Mouse (Mus musculus): Measurements from ENCODE around the gene Pou2f3. TPM values are rescaled to one million over a fixed set of nuclear protein-coding genes. Genes with fewer than 3 reads are reported as not detected.

Pou2f3 gene
- polyA plus RNA-seq, 1 experiment from 2014 or later = not detected

DNA sequence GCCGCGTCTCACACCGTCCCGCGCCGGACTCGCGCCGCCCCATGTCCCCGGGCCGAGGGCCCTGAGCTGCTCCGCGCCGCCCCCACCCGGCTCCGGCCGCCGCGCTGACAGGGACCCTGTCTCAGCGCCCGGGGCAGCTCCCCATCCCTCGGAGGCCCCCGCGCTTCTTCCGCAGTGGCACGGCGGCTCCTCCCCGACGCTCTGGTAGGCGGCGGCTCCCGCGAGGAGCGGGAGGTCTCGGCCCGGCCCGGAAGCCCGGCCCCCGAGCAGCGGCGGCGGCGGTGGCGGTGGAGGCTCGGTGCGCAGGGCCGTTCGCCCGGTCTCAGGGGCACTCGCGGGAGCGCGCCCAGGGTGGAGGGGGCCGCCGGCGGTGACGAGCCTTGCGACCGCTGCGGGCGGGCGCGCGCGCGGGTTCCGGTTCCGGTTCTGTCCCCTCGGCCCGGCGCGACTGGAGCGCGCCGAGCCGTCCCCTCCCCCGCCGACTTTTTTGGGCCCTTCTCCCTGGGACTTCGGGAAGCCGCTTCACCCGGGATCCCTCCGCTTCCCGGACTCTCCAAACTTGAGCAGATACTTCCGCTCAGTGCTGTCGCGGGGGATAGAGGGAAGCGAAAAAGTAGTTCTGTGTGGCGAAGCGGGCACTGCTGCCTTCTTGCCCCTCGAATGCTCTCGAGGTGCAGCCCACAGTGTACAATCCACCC lies 104.4 kb downstream of the Pou2f3 start:
- Histone ChIP-seq H3K4me2 (peak overlapping the region; percentile 83), H3K4me1 (peaks cover 36% of the 10 kb centered on the region), H3K9ac (peak overlapping the region; percentile 86), H3K27ac (peak overlapping the region; percentile 91), H3K9me3 (no peaks in the 10 kb centered on the region), H3K36me3 (replicated peaks) (peaks cover 9% of the 10 kb centered on the region), H3K27me3 (no peaks in the 10 kb centered on the region), H3K4me3 (replicated peaks) (peak overlapping the region; percentile 91)
- ATAC-seq (ENCODE audit: low FRiP score) = peak; percentile 89
- WGBS = under 1% methylated on average over 57 of the region's 91 CpGs

DNA sequence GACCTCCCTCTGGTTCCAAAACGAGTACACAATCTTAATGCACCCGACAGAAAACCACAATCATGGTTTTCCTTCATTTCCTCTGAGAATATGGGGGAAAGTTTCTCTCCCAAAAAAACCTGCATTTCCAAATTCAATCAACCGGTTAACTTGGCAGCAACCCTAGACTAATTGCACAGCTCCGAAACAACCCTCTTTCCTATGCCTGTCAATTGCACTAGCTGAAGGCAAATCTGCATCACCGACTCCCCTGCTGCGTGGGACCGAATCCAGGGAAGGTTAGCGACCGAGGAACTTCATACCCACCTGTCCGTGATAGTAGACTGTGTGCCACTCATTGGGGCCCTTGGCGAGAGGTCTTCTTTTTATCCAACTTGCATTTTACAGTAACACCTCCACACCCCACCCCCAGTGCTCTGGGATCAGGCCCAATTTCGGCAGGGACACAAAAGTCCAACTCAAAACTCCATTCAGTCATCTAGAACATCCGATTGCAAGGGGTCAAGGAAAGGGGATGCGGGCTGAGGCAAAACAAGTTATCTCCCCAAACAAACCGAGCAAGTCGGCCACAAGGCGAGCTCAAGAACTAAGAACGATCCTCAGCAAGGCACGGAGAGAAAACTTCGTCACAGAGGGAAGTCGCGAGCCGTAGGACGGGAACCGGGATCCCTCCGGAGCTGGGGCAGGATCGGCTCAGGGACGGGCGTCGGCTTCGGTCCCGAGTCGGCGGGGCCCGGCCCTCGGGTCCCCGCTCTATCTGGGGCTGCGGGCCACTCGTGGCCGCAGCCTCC lies 105.1 kb downstream of the Pou2f3 start:
- no peaks in the 10 kb centered on the region for H3K9me3 ChIP-seq
- H3K27me3 ChIP-seq = no peaks in the 10 kb centered on the region
- H3K27ac ChIP-seq = peak overlapping the region; percentile 91
- H3K4me2 ChIP-seq = peak overlapping the region; percentile 83
- under 1% methylated on average over 37 of the region's 40 CpGs for WGBS
- H3K9ac ChIP-seq = peak overlapping the region; percentile 86
- peaks cover 38% of the 10 kb centered on the region for H3K4me1 ChIP-seq
- no peak for ATAC-seq (ENCODE audit: low FRiP score)
- H3K4me3 ChIP-seq (replicated peaks) = peak overlapping the region; percentile 91
- peaks cover 2% of the 10 kb centered on the region for H3K36me3 ChIP-seq (replicated peaks)

DNA sequence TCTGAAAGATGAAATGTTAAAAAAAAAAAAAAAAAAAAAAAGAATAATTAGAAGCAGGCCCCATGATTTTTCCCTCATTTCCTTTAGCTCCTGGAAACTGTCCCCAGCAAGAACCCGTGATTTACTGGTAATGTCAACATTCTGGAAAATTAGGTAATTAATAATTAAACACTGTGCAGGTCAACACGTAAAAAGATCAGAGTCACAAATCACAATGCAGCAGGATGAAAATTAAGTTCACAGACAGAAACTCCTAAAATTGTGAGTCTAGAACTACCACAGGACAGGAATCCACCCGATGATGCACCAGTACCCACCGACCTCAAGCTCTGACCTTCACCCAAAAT lies 105.7 kb downstream of the Pou2f3 start:
- 5% methylated on average over 4 of the region's 4 CpGs for whole genome bisulfite sequencing
- Histone ChIP-seq H3K4me2 (peak overlapping the region; percentile 83), H3K4me3 (replicated peaks) (peak overlapping the region; percentile 91), H3K36me3 (replicated peaks) (no peaks in the 10 kb centered on the region), H3K4me1 (peaks cover 38% of the 10 kb centered on the region), H3K9me3 (no peaks in the 10 kb centered on the region), H3K27ac (no peak overlapping the region), H3K9ac (peak overlapping the region; percentile 86), H3K27me3 (no peaks in the 10 kb centered on the region)
- no peak for ATAC-seq (ENCODE audit: low FRiP score)

DNA sequence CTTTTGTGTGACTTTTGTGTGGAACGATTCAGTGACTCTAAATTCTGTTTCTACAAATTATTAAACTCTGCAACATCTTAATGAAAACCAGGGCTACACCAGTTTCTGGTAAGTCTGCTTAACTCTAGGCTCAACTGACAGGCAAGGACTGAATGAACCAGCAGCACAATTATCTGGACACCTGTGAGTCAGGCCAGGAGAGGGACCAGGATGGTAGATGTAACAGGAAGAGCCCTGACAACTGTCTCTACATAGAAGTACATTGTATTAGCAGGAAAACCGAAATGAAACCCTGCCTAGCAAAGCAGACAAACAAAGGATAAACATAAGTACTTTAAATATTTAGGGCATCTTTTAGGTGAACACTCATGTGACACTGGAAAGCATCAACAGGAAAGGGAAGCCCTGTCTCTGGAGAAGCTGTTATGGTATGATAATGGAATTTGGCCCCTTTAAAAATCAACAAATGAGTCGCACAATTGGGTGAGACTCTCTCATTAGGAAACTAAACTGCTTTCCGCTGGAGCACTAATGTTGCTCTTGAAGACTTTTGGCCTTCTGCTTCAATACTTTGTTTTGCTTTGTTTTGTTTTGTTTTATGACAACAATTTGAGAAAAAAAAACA lies 106.4 kb downstream of the Pou2f3 start:
- Histone ChIP-seq H3K27me3 (no peaks in the 10 kb centered on the region), H3K36me3 (replicated peaks) (no peaks in the 10 kb centered on the region), H3K4me2 (peak overlapping the region; percentile 83), H3K4me3 (replicated peaks) (peak overlapping the region; percentile 91), H3K4me1 (peaks cover 40% of the 10 kb centered on the region), H3K9me3 (no peaks in the 10 kb centered on the region), H3K27ac (no peak overlapping the region), H3K9ac (peak overlapping the region; percentile 25; the same call in 1 of the 2 replicates)
- WGBS = 39% methylated on average over 4 of the region's 4 CpGs
- ATAC-seq (ENCODE audit: low FRiP score) = no peak

DNA sequence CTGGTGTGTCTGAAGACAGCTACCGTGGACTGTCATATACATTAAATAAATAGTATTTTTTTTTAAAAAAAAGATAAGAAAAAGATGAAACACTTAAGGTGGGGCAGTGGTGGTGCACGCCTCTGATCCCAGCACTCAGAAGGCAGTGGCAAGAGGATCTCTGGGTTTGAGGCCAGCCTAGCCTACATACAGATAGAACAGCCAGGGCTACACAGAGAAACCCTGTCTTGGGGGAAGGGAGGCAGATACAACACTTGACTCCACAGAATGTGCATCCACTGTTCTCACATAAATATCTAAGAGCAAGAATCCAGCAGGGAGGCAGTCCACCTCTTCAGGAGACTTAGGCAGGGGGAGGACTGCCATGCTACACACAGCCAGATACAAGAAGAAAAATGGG lies 107.2 kb downstream of the Pou2f3 start:
- peak overlapping the region; percentile 83 for H3K4me2 ChIP-seq
- no peaks in the 10 kb centered on the region for H3K27me3 ChIP-seq
- H3K9me3 ChIP-seq = no peaks in the 10 kb centered on the region
- ATAC-seq (ENCODE audit: low FRiP score) = no peak
- H3K9ac ChIP-seq = peak overlapping the region; percentile 13; the same call in 1 of the 2 replicates
- 87% methylated on average over 2 of the region's 2 CpGs for WGBS
- H3K4me1 ChIP-seq = peaks cover 41% of the 10 kb centered on the region
- no peaks in the 10 kb centered on the region for H3K36me3 ChIP-seq (replicated peaks)
- peak overlapping the region; percentile 17; the same call in 1 of the 2 replicates for H3K4me3 ChIP-seq (replicated peaks)
- H3K27ac ChIP-seq = no peak overlapping the region

DNA sequence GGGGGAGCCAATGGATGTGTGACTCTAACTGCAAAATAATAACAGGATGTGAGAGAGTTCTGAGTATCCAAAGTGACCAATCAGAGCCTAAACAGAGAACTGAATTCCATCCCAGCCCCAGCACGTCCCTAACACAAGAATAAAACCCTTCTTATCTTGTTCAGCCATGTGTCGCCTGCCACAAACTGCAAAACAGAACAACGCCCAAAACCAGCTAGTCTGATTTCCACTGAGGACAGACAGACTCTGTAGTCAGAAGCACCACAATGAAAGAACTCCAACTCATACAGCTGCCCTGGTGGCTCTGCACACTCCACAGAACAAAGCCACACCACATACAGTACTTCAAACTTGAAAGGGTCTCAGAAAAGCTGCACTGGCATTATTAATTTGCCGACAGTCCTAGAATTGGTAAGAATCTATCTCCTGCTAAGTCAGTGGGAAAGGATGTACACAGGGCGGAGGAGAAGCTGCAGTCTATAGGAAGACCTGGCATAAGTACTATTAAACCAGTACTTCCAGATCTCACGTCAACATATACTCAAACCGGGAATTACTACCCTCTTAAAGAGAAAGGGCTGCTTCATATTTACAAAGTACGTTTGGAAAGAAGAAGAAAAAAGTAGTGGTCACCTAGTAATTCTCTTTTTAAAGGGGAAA lies 108.1 kb downstream of the Pou2f3 start:
- Histone ChIP-seq H3K4me3 (replicated peaks) (no peak overlapping the region), H3K9ac (no peak overlapping the region), H3K27ac (no peak overlapping the region), H3K4me1 (peaks cover 41% of the 10 kb centered on the region), H3K27me3 (no peaks in the 10 kb centered on the region), H3K4me2 (0 out of 2 replicates have a peak overlapping the region, but pooled peaks have one; percentile 15), H3K36me3 (replicated peaks) (no peaks in the 10 kb centered on the region), H3K9me3 (no peaks in the 10 kb centered on the region)
- 72% methylated on average over 8 of the region's 8 CpGs for WGBS
- no peak for ATAC-seq (ENCODE audit: low FRiP score)

DNA sequence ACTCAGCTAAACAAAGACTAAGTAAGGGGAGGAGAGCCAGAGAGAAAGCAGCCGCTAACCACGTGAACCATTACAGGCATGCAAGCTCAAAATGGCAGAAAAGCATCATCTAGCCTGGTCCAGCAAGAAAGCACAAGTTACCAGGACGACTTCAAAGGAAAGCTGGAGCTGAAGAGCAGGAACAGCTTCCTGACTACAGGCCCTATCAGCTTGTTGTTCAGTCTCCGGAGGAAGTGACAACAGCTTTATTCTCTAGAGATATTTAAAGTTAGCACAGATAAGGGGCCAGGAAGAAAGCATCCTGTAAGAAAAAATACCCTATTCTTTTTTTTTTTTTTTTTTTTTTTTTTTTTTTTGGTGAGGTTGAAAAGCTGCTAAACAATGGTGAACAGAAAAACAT lies 111.2 kb downstream of the Pou2f3 start:
- WGBS = 78% methylated on average over 4 of the region's 4 CpGs
- Histone ChIP-seq H3K4me2 (no peak overlapping the region), H3K36me3 (replicated peaks) (no peaks in the 10 kb centered on the region), H3K9ac (no peak overlapping the region), H3K27me3 (no peaks in the 10 kb centered on the region), H3K4me1 (peaks cover 27% of the 10 kb centered on the region), H3K27ac (no peak overlapping the region), H3K9me3 (no peaks in the 10 kb centered on the region), H3K4me3 (replicated peaks) (no peak overlapping the region)
- ATAC-seq (ENCODE audit: low FRiP score) = no peak

DNA sequence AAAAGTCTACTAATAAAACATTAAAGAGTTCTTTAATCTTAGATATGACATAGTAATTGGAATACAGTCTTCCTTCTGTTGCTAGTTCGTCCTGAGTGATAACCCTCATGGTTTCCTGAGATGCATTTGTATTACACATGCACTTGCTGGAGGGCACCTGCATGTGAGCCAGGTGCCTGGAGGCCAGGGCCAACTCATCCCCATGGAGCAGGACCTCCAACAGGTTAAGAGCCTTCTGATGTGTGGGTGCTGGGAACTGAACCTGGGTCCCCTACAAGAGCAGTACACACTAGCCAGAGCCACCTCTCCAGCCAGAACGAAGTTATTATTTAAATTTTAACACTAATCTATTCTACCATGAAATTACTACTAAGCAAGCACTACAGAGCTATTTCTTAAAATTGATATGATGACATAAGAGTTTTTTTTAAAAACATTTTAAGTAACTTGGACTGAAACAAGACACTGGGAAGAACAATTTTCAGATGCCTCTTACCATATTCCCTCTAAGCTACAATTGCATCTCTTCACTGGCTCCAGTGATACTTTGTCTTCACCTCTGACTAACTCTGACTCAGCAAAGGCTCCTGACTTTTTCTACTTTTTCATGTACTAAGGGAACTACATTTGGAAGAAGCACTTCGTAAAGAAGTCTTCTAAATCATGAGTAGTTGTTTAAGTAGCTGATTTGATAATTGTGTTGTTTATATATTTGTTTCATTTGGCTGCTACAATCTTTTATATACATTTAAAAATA lies 112.2 kb downstream of the Pou2f3 start:
- 93% methylated on average over 3 of the region's 3 CpGs for WGBS
- no peaks in the 10 kb centered on the region for H3K27me3 ChIP-seq
- H3K9ac ChIP-seq = no peak overlapping the region
- no peaks in the 10 kb centered on the region for H3K36me3 ChIP-seq (replicated peaks)
- H3K4me3 ChIP-seq (replicated peaks) = no peak overlapping the region
- H3K27ac ChIP-seq = no peak overlapping the region
- H3K4me2 ChIP-seq = no peak overlapping the region
- peaks cover 22% of the 10 kb centered on the region for H3K4me1 ChIP-seq
- no peaks in the 10 kb centered on the region for H3K9me3 ChIP-seq
- ATAC-seq (ENCODE audit: low FRiP score) = no peak

DNA sequence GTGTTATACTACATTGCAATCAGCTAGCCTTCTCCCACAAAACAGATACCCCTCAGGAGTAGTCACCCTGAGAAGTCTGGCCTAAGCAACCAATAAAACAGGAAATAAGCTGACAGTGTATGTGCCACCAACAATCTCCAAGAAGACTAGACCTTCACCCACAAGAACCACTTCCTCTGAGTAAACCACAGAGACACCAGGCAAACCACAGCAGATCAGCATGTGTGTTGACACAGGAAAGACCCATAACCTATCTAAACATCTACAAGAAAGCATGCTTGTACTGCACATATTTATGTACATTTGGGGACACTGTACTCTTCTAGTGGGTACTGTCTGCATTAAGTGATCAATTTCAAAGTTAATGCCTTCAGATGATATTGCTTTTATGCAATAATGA lies 113.8 kb downstream of the Pou2f3 start:
- peaks cover 9% of the 10 kb centered on the region for H3K4me1 ChIP-seq
- no peak for ATAC-seq (ENCODE audit: low FRiP score)

DNA sequence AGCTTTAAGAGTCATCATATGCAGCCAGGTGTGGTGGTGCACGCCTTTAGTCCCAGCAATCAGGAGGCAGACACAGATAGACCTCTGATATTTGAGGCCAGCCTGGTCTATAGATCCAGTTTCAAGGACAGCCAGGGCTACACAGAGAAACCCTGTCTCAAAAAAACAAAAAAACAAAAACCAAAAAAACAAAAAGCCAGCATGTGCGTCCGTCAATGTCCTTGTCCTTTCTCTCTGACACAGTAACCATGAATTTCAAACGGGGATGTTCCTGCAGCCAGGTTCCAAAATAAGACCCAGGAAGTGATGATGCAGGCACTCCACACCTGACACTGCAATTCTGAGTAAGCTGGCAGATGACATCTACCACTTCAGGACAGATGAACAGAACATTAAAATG lies 115.3 kb downstream of the Pou2f3 start:
- 91% methylated on average over 4 of the region's 4 CpGs for WGBS

More for the DNA sequence above, 113.8 kb downstream of the Pou2f3 start:
- no peak overlapping the region for H3K4me3 ChIP-seq (replicated peaks)
- H3K4me2 ChIP-seq = no peak overlapping the region
- no peaks in the 10 kb centered on the region for H3K9me3 ChIP-seq
- H3K36me3 ChIP-seq (replicated peaks) = no peaks in the 10 kb centered on the region
- H3K9ac ChIP-seq = no peak overlapping the region
- no peaks in the 10 kb centered on the region for H3K27me3 ChIP-seq
- no peak overlapping the region for H3K27ac ChIP-seq

DNA sequence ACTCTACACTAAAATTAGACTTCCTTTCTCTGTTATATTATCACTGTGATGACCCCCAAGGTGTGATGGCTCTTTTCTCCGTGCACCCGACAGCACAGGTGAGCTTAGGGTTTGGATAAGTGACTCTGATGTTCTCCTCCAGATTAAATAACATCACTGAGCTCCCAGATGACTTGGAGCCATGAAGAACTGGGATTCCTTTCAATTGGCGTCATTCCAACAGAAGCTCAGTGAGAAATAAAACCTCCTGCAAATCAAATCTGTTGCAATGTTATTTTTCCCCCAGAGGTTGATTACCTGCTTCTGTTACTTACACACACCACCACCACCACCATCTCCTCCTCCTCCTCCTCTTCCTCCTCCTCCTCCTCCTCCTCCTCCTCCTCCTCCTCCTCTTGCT lies 116.4 kb downstream of the Pou2f3 start:
- no peaks in the 10 kb centered on the region for H3K9me3 ChIP-seq
- no peaks in the 10 kb centered on the region for H3K27me3 ChIP-seq

More for the DNA sequence above, 115.3 kb downstream of the Pou2f3 start:
- H3K4me2 ChIP-seq = no peak overlapping the region
- no peaks in the 10 kb centered on the region for H3K36me3 ChIP-seq (replicated peaks)
- H3K4me1 ChIP-seq = peaks cover 6% of the 10 kb centered on the region
- no peak overlapping the region for H3K4me3 ChIP-seq (replicated peaks)
- no peak for ATAC-seq (ENCODE audit: low FRiP score)
- H3K9me3 ChIP-seq = no peaks in the 10 kb centered on the region
- H3K27me3 ChIP-seq = no peaks in the 10 kb centered on the region
- no peak overlapping the region for H3K27ac ChIP-seq
- H3K9ac ChIP-seq = no peak overlapping the region

More for the DNA sequence above, 116.4 kb downstream of the Pou2f3 start:
- Histone ChIP-seq H3K4me1 (peaks cover 5% of the 10 kb centered on the region), H3K27ac (no peak overlapping the region), H3K4me2 (no peak overlapping the region), H3K36me3 (replicated peaks) (no peaks in the 10 kb centered on the region), H3K4me3 (replicated peaks) (no peak overlapping the region), H3K9ac (no peak overlapping the region)
- ATAC-seq (ENCODE audit: low FRiP score) = no peak
- WGBS = 84% methylated on average over 3 of the region's 3 CpGs

Measured in forebrain, embryonic 12.5 days (tissue).